Mouse (Mus musculus) CH12.LX (cell line): ENCODE results near the gene Cdkn2aip.

Experiments
- BHLHE40 ChIP-seq: IDR thresholded peaks from 2 replicates; pipeline ENCODE4 v1.6.1; 2011; ENCODE audit warnings: mild to moderate bottlenecking, low read depth, low read length, improper control_type of control experiment
- CTCF ChIP-seq, 2 experiments: IDR thresholded peaks in 1 of 2; conservative IDR thresholded peaks in 1 of 2; 2 replicates each; pipeline ENCODE4 v1.5.1; 2011 to 2012; ENCODE audit warnings: low read depth in 2 of 2, low read length in 2 of 2, improper control_type of control experiment in 1 of 2, inconsistent platforms in 1 of 2, mild to moderate bottlenecking in 1 of 2, moderate library complexity in 1 of 2
- ELF1 ChIP-seq: IDR thresholded peaks from 2 replicates; pipeline ENCODE4 v1.6.1; 2014; ENCODE audit warnings: low read depth, mild to moderate bottlenecking, inconsistent platforms, low read length, improper control_type of control experiment
- EP300 ChIP-seq: IDR thresholded peaks from 2 replicates; pipeline ENCODE4 v1.6.1; 2011; ENCODE audit warnings: low read length, improper control_type of control experiment
- MAZ ChIP-seq: IDR thresholded peaks from 2 replicates; pipeline ENCODE4 v1.6.1; 2012; ENCODE audit warnings: low read depth, mild to moderate bottlenecking, inconsistent platforms, low read length, improper control_type of control experiment, moderate library complexity
- MXI1 ChIP-seq: IDR thresholded peaks from 2 replicates; pipeline ENCODE4 v1.6.1; 2011; ENCODE audit warnings: mild to moderate bottlenecking, low read depth, low read length, improper control_type of control experiment
- POLR2A ChIP-seq: IDR thresholded peaks from 2 replicates; pipeline ENCODE4 v1.6.1; 2011; ENCODE audit warnings: low read depth, mild to moderate bottlenecking, improper control_type of control experiment, low read length
- POLR2AphosphoS2 ChIP-seq: IDR thresholded peaks from 2 replicates; pipeline ENCODE4 v1.6.1; 2011; ENCODE audit warnings: low read depth, low read length, improper control_type of control experiment
- RCOR1 ChIP-seq: conservative IDR thresholded peaks from 2 replicates; pipeline ENCODE4 v1.6.1; 2012; ENCODE audit warnings: low read depth, mild to moderate bottlenecking, inconsistent platforms, low read length, improper control_type of control experiment
- TBP ChIP-seq: conservative IDR thresholded peaks from 2 replicates; pipeline ENCODE4 v1.6.1; 2011; ENCODE audit warnings: low read depth, low read length, improper control_type of control experiment
- ZMIZ1 ChIP-seq: IDR thresholded peaks from 2 replicates; pipeline ENCODE4 v1.6.1; 2012; ENCODE audit warnings: low read depth, mild to moderate bottlenecking, inconsistent platforms, low read length, improper control_type of control experiment

GRCm38 (mm10) chr8:47663201-47663600 lies 50.5 kb downstream of the Cdkn2aip start:
- TF ChIP-seq ELF1 (no peak), ZMIZ1 (no peak), MXI1 (no peak), POLR2AphosphoS2 (no peak), CTCF (conservative IDR thresholded peaks at IDR 0.05 in 1 of 2, IDR thresholded peaks at IDR 0.05 in 1 of 2; ENCODE audit: low read depth in 2 of 2, low read length in 2 of 2) (no peak), BHLHE40 (no peak), EP300 (no peak), TBP (no peak), MAZ (no peak), RCOR1 (no peak), POLR2A (no peak)
